Mouse (Mus musculus): ENCODE results near the gene Nqo1. TPM values are rescaled to one million over a fixed set of nuclear protein-coding genes. Genes with fewer than 3 reads are reported as not detected.

Gene Nqo1
- polyA plus RNA-seq, 1 experiment from 2014 or later, result 9.4 TPM

DNA sequence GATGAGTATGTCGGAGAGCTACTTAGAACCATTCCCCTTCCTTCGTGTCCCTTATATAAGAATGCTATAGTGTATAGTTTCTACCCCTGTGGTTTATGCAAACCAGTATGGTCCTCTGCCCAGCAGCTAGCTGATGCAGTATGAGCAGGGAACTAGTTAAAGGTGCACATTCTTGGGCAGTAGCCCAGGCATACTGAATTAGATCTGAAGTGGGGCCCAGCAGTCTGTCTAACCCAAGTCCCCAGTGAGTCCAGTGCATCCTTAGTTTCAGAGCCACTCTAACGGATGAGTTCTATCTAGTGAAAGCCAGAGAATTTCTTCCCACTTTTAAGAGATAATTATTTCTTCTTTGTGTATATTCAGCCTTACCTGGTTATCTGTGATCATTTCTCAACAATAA, 25.7 kb downstream of the Nqo1 start:
- no peak for ATAC-seq (ENCODE audit: low FRiP score)
- no peak overlapping the region for H3K4me3 ChIP-seq (replicated peaks; ENCODE audit: low read length)
- no peaks in the 10 kb centered on the region for H3K4me1 ChIP-seq (replicated peaks; ENCODE audit: control insufficient read depth, insufficient read depth, low read length)
- no peak overlapping the region for H3K27ac ChIP-seq
- peaks cover 40% of the 10 kb centered on the region for H3K36me3 ChIP-seq (replicated peaks; ENCODE audit: control insufficient read depth, insufficient read depth)
- H3K4me2 ChIP-seq (replicated peaks), result no peak overlapping the region
- H3K9ac ChIP-seq, result no peak overlapping the region
- no peak for DNase-seq (ENCODE audit: low spot score)
- no peaks in the 10 kb centered on the region for H3K27me3 ChIP-seq (ENCODE audit: control insufficient read depth, insufficient read depth, low read length)
- WGBS, result 93% methylated on average over 3 of the region's 3 CpGs
- H3K9me3 ChIP-seq (ENCODE audit: control insufficient read depth, low read length), result no peaks in the 10 kb centered on the region

DNA sequence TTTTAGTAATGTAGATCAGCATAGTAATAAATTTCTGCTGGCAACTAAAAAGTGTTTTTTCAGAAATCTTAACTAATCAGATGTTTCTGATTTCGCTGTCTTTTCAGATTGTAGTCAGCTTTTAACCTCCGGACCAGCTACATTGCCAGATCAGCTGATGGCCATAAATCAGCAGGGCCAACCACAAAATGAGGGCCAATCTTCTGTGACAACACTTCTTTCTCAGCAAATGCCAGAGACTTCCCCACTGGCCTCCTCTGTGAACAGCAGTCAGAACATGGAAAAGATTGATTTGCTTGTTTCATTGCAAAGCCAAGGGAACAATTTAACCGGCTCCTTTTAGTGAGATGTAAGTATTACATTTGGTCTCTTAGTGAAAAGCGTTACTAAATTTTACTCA, 32.7 kb downstream of the Nqo1 start:
- Histone ChIP-seq H3K4me2 (replicated peaks) (no peak overlapping the region), H3K36me3 (replicated peaks; ENCODE audit: control insufficient read depth, insufficient read depth) (peaks cover 82% of the 10 kb centered on the region)
- ATAC-seq (ENCODE audit: low FRiP score), result no peak

More for the DNA sequence above, 32.7 kb downstream of the Nqo1 start:
- Histone ChIP-seq H3K9me3 (ENCODE audit: control insufficient read depth, low read length) (no peaks in the 10 kb centered on the region), H3K4me3 (replicated peaks; ENCODE audit: low read length) (no peak overlapping the region), H3K9ac (no peak overlapping the region), H3K27me3 (ENCODE audit: control insufficient read depth, insufficient read depth, low read length) (no peaks in the 10 kb centered on the region), H3K4me1 (replicated peaks; ENCODE audit: control insufficient read depth, insufficient read depth, low read length) (no peaks in the 10 kb centered on the region), H3K27ac (no peak overlapping the region)
- DNase-seq (ENCODE audit: low spot score), result no peak
- WGBS, result 95% methylated on average over 4 of the region's 4 CpGs

Other genes starting within 250 kb of the Nqo1 start
- 8.0 and 12.0 TPM in 2 replicates for gene Nfat5, start 109.7 kb downstream of the Nqo1 start, polyA plus RNA-seq (2014; fragmentation: Nextera tagmentation; extraction: Ambion mirVana)
- 46.4 and 48.7 TPM in 2 replicates for gene Nob1, start 21.8 kb upstream of the Nqo1 start, polyA plus RNA-seq (2014; fragmentation: Nextera tagmentation; extraction: Ambion mirVana)
- gene Wwp2, start 33.2 kb upstream of the Nqo1 start, polyA plus RNA-seq (2014; fragmentation: Nextera tagmentation; extraction: Ambion mirVana), result 37.2 and 37.5 TPM in 2 replicates
- 219 and 236 TPM in 2 replicates for gene Psmd7, start 185.3 kb upstream of the Nqo1 start, polyA plus RNA-seq (2014; fragmentation: Nextera tagmentation; extraction: Ambion mirVana)

All from hindbrain, embryonic 14.5 days (tissue).